Mouse (Mus musculus): ENCODE measurements around the gene Reln. TPM values are rescaled to one million over a fixed set of nuclear protein-coding genes. Genes with fewer than 3 reads are reported as not detected.

Reln gene
- polyA plus RNA-seq, 1 experiment: 45.6 TPM

- TF ChIP-seq CTCF (IDR thresholded peaks at IDR 0.05; ENCODE audit: extremely low read depth, insufficient read depth, low read length): no peak
- TF ChIP-seq POLR2A (IDR thresholded peaks at IDR 0.05; ENCODE audit: extremely low read depth, insufficient read depth, low read length): no peak
- no peaks in the 10 kb centered on the region for H3K4me1 ChIP-seq (ENCODE audit: control insufficient read depth, insufficient read depth, low read length)
- H3K4me3 ChIP-seq (ENCODE audit: insufficient read depth, low read length): no peak overlapping the region
- no peak overlapping the region for H3K27ac ChIP-seq (ENCODE audit: insufficient read depth, low read length)
Measured at GRCm38 (mm10) chr5:22158754-22159153, 185.7 kb downstream of the Reln start.

- Histone ChIP-seq H3K4me1 (ENCODE audit: control insufficient read depth, insufficient read depth, low read length) (no peaks in the 10 kb centered on the region), H3K27ac (ENCODE audit: insufficient read depth, low read length) (no peak overlapping the region), H3K4me3 (ENCODE audit: insufficient read depth, low read length) (no peak overlapping the region)
- no peak for TF ChIP-seq CTCF (IDR thresholded peaks at IDR 0.05; ENCODE audit: extremely low read depth, insufficient read depth, low read length)
Measured at GRCm38 (mm10) chr5:22153601-22154000, 190.9 kb downstream of the Reln start.

- no peak overlapping the region for H3K27ac ChIP-seq (ENCODE audit: insufficient read depth, low read length)
- H3K4me3 ChIP-seq (ENCODE audit: insufficient read depth, low read length): no peak overlapping the region
- no peaks in the 10 kb centered on the region for H3K4me1 ChIP-seq (ENCODE audit: control insufficient read depth, insufficient read depth, low read length)
- no peak for TF ChIP-seq CTCF (IDR thresholded peaks at IDR 0.05; ENCODE audit: extremely low read depth, insufficient read depth, low read length)
- no peak for TF ChIP-seq POLR2A (IDR thresholded peaks at IDR 0.05; ENCODE audit: extremely low read depth, insufficient read depth, low read length)
Measured at GRCm38 (mm10) chr5:22141821-22142220, 202.7 kb downstream of the Reln start.

GRCm38 (mm10) chr5:22139015-22139414, 205.5 kb downstream of the Reln start:
- H3K27ac ChIP-seq (ENCODE audit: insufficient read depth, low read length): no peak overlapping the region
- TF ChIP-seq POLR2A (IDR thresholded peaks at IDR 0.05; ENCODE audit: extremely low read depth, insufficient read depth, low read length): no peak
- TF ChIP-seq CTCF (IDR thresholded peaks at IDR 0.05; ENCODE audit: extremely low read depth, insufficient read depth, low read length): no peak
- no peaks in the 10 kb centered on the region for H3K4me1 ChIP-seq (ENCODE audit: control insufficient read depth, insufficient read depth, low read length)
- H3K4me3 ChIP-seq (ENCODE audit: insufficient read depth, low read length): no peak overlapping the region

GRCm38 (mm10) chr5:22134402-22134801, 210.1 kb downstream of the Reln start:
- H3K4me3 ChIP-seq (ENCODE audit: insufficient read depth, low read length): no peak overlapping the region
- TF ChIP-seq POLR2A (IDR thresholded peaks at IDR 0.05; ENCODE audit: extremely low read depth, insufficient read depth, low read length) (no peak), CTCF (IDR thresholded peaks at IDR 0.05; ENCODE audit: extremely low read depth, insufficient read depth, low read length) (no peak)
- no peaks in the 10 kb centered on the region for H3K4me1 ChIP-seq (ENCODE audit: control insufficient read depth, insufficient read depth, low read length)
- no peak overlapping the region for H3K27ac ChIP-seq (ENCODE audit: insufficient read depth, low read length)

GRCm38 (mm10) chr5:22131730-22132522, 212.6 kb downstream of the Reln start:
- Histone ChIP-seq H3K27ac (ENCODE audit: insufficient read depth, low read length) (no peak overlapping the region), H3K4me3 (ENCODE audit: insufficient read depth, low read length) (no peak overlapping the region), H3K4me1 (ENCODE audit: control insufficient read depth, insufficient read depth, low read length) (no peaks in the 10 kb centered on the region)
- TF ChIP-seq POLR2A (IDR thresholded peaks at IDR 0.05; ENCODE audit: extremely low read depth, insufficient read depth, low read length) (no peak), CTCF (IDR thresholded peaks at IDR 0.05; ENCODE audit: extremely low read depth, insufficient read depth, low read length) (no peak)

GRCm38 (mm10) chr5:22127583-22127982, 216.9 kb downstream of the Reln start:
- no peak for TF ChIP-seq CTCF (IDR thresholded peaks at IDR 0.05; ENCODE audit: extremely low read depth, insufficient read depth, low read length)
- TF ChIP-seq POLR2A (IDR thresholded peaks at IDR 0.05; ENCODE audit: extremely low read depth, insufficient read depth, low read length): no peak
- H3K4me1 ChIP-seq (ENCODE audit: control insufficient read depth, insufficient read depth, low read length): no peaks in the 10 kb centered on the region
- H3K27ac ChIP-seq (ENCODE audit: insufficient read depth, low read length): no peak overlapping the region
- H3K4me3 ChIP-seq (ENCODE audit: insufficient read depth, low read length): no peak overlapping the region

GRCm38 (mm10) chr5:22119296-22119695, 225.2 kb downstream of the Reln start:
- no peak for TF ChIP-seq CTCF (IDR thresholded peaks at IDR 0.05; ENCODE audit: extremely low read depth, insufficient read depth, low read length)
- TF ChIP-seq POLR2A (IDR thresholded peaks at IDR 0.05; ENCODE audit: extremely low read depth, insufficient read depth, low read length): no peak
- Histone ChIP-seq H3K27ac (ENCODE audit: insufficient read depth, low read length) (no peak overlapping the region), H3K4me1 (ENCODE audit: control insufficient read depth, insufficient read depth, low read length) (no peaks in the 10 kb centered on the region)

GRCm38 (mm10) chr5:22118456-22118855, 226.0 kb downstream of the Reln start:
- Histone ChIP-seq H3K4me1 (ENCODE audit: control insufficient read depth, insufficient read depth, low read length) (no peaks in the 10 kb centered on the region), H3K27ac (ENCODE audit: insufficient read depth, low read length) (no peak overlapping the region), H3K4me3 (ENCODE audit: insufficient read depth, low read length) (no peak overlapping the region)
- TF ChIP-seq POLR2A (IDR thresholded peaks at IDR 0.05; ENCODE audit: extremely low read depth, insufficient read depth, low read length) (no peak), CTCF (IDR thresholded peaks at IDR 0.05; ENCODE audit: extremely low read depth, insufficient read depth, low read length) (no peak)

More at GRCm38 (mm10) chr5:22119296-22119695, 225.2 kb downstream of the Reln start:
- H3K4me3 ChIP-seq (ENCODE audit: insufficient read depth, low read length): no peak overlapping the region

- Histone ChIP-seq H3K4me1 (ENCODE audit: control insufficient read depth, insufficient read depth, low read length) (no peaks in the 10 kb centered on the region), H3K27ac (ENCODE audit: insufficient read depth, low read length) (no peak overlapping the region), H3K4me3 (ENCODE audit: insufficient read depth, low read length) (no peak overlapping the region)
- TF ChIP-seq POLR2A (IDR thresholded peaks at IDR 0.05; ENCODE audit: extremely low read depth, insufficient read depth, low read length): no peak
- TF ChIP-seq CTCF (IDR thresholded peaks at IDR 0.05; ENCODE audit: extremely low read depth, insufficient read depth, low read length): no peak
Measured at GRCm38 (mm10) chr5:22116922-22117321, 227.6 kb downstream of the Reln start.
